Mouse (Mus musculus): Measurements from ENCODE around the gene Lalba. TPM values are rescaled to one million over a fixed set of nuclear protein-coding genes. Genes with fewer than 3 reads are reported as not detected.
"Not testable (repeated sequence)": the region's sequence is repeated elsewhere in the genome, so short reads cannot be mapped to it uniquely, and the experiment has no call there.

Gene Lalba
- polyA plus RNA-seq, 1 experiment: not detected

- Histone ChIP-seq H3K9ac (ENCODE audit: low read depth, poor library complexity, severe bottlenecking) (no peak within 1 kb of the TSS), H3K27me3 (ENCODE audit: control insufficient read depth, insufficient read depth, low read length, poor library complexity, severe bottlenecking) (no peaks in the 10 kb centered on the region), H3K36me3 (ENCODE audit: control insufficient read depth, insufficient read depth, low read length, poor library complexity, severe bottlenecking) (no peaks in the 10 kb centered on the region), H3K27ac (ENCODE audit: insufficient read depth, low read length) (no peak within 1 kb of the TSS), H3K4me1 (ENCODE audit: control insufficient read depth, insufficient read depth, low read length) (no peaks in the 10 kb centered on the region), H3K9me3 (replicated peaks; ENCODE audit: control insufficient read depth, insufficient read depth, low read length, poor library complexity, severe bottlenecking) (no peaks in the 10 kb centered on the region), H3K4me3 (ENCODE audit: low read depth, low read length) (no peak within 1 kb of the TSS)
- TF ChIP-seq POLR2A (IDR thresholded peaks at IDR 0.05; ENCODE audit: insufficient read depth, low read length): no peak
- TF ChIP-seq EP300 (IDR thresholded peaks at IDR 0.05; ENCODE audit: insufficient read depth, low read depth, low read length): no peak
- no peak for TF ChIP-seq CTCF (IDR thresholded peaks at IDR 0.05; ENCODE audit: low read depth, low read length)
Measured at GRCm38 (mm10) chr15:98469596-98469995, 12.9 kb downstream of the Lalba start, which contains the start of gene OR5BS1P. Gene OR5BS1P (plus strand): TSS chr15:98469896.

GRCm38 (mm10) chr15:98452288-98452687 is 30.2 kb downstream of the Lalba start, which contains the start of gene Olfr281:
Gene Olfr281 (plus strand): TSS chr15:98452588.
- H3K27me3 ChIP-seq (ENCODE audit: control insufficient read depth, insufficient read depth, low read length, poor library complexity, severe bottlenecking): no peaks in the 10 kb centered on the region
- H3K27ac ChIP-seq (ENCODE audit: insufficient read depth, low read length): no peak within 1 kb of the TSS
- TF ChIP-seq CTCF (IDR thresholded peaks at IDR 0.05; ENCODE audit: low read depth, low read length): no peak
- TF ChIP-seq POLR2A (IDR thresholded peaks at IDR 0.05; ENCODE audit: insufficient read depth, low read length): no peak
- no peak for TF ChIP-seq EP300 (IDR thresholded peaks at IDR 0.05; ENCODE audit: insufficient read depth, low read depth, low read length)
- no peak within 1 kb of the TSS for H3K4me3 ChIP-seq (ENCODE audit: low read depth, low read length)
- no peak within 1 kb of the TSS for H3K9ac ChIP-seq (ENCODE audit: low read depth, poor library complexity, severe bottlenecking)
- H3K4me1 ChIP-seq (ENCODE audit: control insufficient read depth, insufficient read depth, low read length): no peaks in the 10 kb centered on the region
- no peaks in the 10 kb centered on the region for H3K36me3 ChIP-seq (ENCODE audit: control insufficient read depth, insufficient read depth, low read length, poor library complexity, severe bottlenecking)
- no peaks in the 10 kb centered on the region for H3K9me3 ChIP-seq (replicated peaks; ENCODE audit: control insufficient read depth, insufficient read depth, low read length, poor library complexity, severe bottlenecking)

- no peaks in the 10 kb centered on the region for H3K4me1 ChIP-seq (ENCODE audit: control insufficient read depth, insufficient read depth, low read length)
- no peaks in the 10 kb centered on the region for H3K9me3 ChIP-seq (replicated peaks; ENCODE audit: control insufficient read depth, insufficient read depth, low read length, poor library complexity, severe bottlenecking)
- TF ChIP-seq EP300 (IDR thresholded peaks at IDR 0.05; ENCODE audit: insufficient read depth, low read depth, low read length) (no peak), CTCF (IDR thresholded peaks at IDR 0.05; ENCODE audit: low read depth, low read length) (no peak), POLR2A (IDR thresholded peaks at IDR 0.05; ENCODE audit: insufficient read depth, low read length) (no peak)
- no peak overlapping the region for H3K9ac ChIP-seq (ENCODE audit: low read depth, poor library complexity, severe bottlenecking)
- H3K4me3 ChIP-seq (ENCODE audit: low read depth, low read length): no peak overlapping the region
- no peak overlapping the region for H3K27ac ChIP-seq (ENCODE audit: insufficient read depth, low read length)
- peaks cover 1% of the 10 kb centered on the region; the same call in 1 of the 2 replicates for H3K27me3 ChIP-seq (ENCODE audit: control insufficient read depth, insufficient read depth, low read length, poor library complexity, severe bottlenecking)
- H3K36me3 ChIP-seq (ENCODE audit: control insufficient read depth, insufficient read depth, low read length, poor library complexity, severe bottlenecking): no peaks in the 10 kb centered on the region
Measured at GRCm38 (mm10) chr15:98448521-98448920, 34.0 kb downstream of the Lalba start.

DNA sequence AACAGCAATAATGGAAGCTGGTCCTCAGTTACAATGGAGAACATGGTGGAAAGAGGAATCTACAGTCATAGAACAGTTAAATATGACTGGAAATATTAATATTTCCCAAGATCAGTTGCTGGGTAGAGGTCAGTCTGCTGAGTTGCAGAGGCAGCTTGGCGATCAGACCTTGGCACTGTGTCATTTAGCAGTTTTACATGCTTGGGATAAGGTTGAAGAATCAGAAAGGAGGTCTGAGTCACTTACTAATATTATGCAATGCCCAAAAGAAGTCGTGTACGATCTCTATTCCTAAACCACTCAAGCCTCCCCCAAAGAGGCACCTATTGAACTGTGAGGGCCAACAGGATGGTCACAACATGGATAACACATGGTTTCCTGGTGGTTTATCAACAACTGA is 38.0 kb downstream of the Lalba start:
- peaks cover 1% of the 10 kb centered on the region; the same call in 1 of the 2 replicates for H3K27me3 ChIP-seq (ENCODE audit: control insufficient read depth, insufficient read depth, low read length, poor library complexity, severe bottlenecking)
- no peaks in the 10 kb centered on the region for H3K4me1 ChIP-seq (ENCODE audit: control insufficient read depth, insufficient read depth, low read length)
- no peak overlapping the region for H3K9ac ChIP-seq (ENCODE audit: low read depth, poor library complexity, severe bottlenecking)
- H3K36me3 ChIP-seq (ENCODE audit: control insufficient read depth, insufficient read depth, low read length, poor library complexity, severe bottlenecking): no peaks in the 10 kb centered on the region
- H3K27ac ChIP-seq (ENCODE audit: insufficient read depth, low read length): no peak overlapping the region
- TF ChIP-seq POLR2A (IDR thresholded peaks at IDR 0.05; ENCODE audit: insufficient read depth, low read length) (no peak), EP300 (IDR thresholded peaks at IDR 0.05; ENCODE audit: insufficient read depth, low read depth, low read length) (no peak), CTCF (IDR thresholded peaks at IDR 0.05; ENCODE audit: low read depth, low read length) (no peak)
- no peak overlapping the region for H3K4me3 ChIP-seq (ENCODE audit: low read depth, low read length)
- no peaks in the 10 kb centered on the region for H3K9me3 ChIP-seq (replicated peaks; ENCODE audit: control insufficient read depth, insufficient read depth, low read length, poor library complexity, severe bottlenecking)

DNA sequence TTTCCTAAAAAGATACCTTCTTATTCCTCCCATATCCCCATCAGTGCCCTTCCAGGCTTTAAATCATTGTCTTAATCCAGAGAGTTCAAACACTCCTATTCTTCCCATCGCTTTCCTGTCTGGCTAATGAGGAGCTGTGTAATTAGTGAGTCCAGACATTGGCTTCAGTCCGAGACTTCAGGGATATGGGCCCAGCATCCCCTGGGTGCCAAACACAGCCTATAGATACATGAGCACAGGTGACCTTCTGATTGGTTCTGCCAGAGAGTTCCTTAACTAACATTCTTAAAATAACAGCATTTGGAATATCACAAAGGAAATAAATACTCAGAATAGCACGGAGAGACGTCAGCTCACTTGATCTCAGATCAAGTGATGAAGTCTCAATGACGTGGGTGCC is 51.6 kb downstream of the Lalba start, which contains the start of gene Olfr282:
TSS of gene Olfr282 (plus strand) at position 301 of the 400 bp plus-strand sequence.
- not testable (repeated sequence) for H3K9ac ChIP-seq (ENCODE audit: low read depth, poor library complexity, severe bottlenecking); H3K9me3 ChIP-seq (replicated peaks; ENCODE audit: control insufficient read depth, insufficient read depth, low read length, poor library complexity, severe bottlenecking); H3K27me3 ChIP-seq (ENCODE audit: control insufficient read depth, insufficient read depth, low read length, poor library complexity, severe bottlenecking); H3K36me3 ChIP-seq (ENCODE audit: control insufficient read depth, insufficient read depth, low read length, poor library complexity, severe bottlenecking); H3K27ac ChIP-seq (ENCODE audit: insufficient read depth, low read length); H3K4me3 ChIP-seq (ENCODE audit: low read depth, low read length); H3K4me1 ChIP-seq (ENCODE audit: control insufficient read depth, insufficient read depth, low read length)

Other genes with a start within 250 kb of the Lalba start
- gene Olfr286, start 248.3 kb downstream of the Lalba start, polyA plus RNA-seq (2011; ENCODE audit: insufficient read depth, insufficient read length, low read depth, missing spikeins): not detected in 2 replicates
- gene H1fnt, start 225.4 kb downstream of the Lalba start, polyA plus RNA-seq (2011; ENCODE audit: insufficient read depth, insufficient read length, low read depth, missing spikeins): not detected in 2 replicates
- 0.18 and 0.52 TPM in 2 replicates for gene Zfp641, start 186.6 kb downstream of the Lalba start, polyA plus RNA-seq (2011; ENCODE audit: insufficient read depth, insufficient read length, low read depth, missing spikeins)
- not detected in 2 replicates for gene Olfr285, start 165.4 kb downstream of the Lalba start, polyA plus RNA-seq (2011; ENCODE audit: insufficient read depth, insufficient read length, low read depth, missing spikeins)
- gene Olfr284, start 141.7 kb downstream of the Lalba start, polyA plus RNA-seq (2011; ENCODE audit: insufficient read depth, insufficient read length, low read depth, missing spikeins): not detected in 2 replicates
- gene Olfr283, start 101.8 kb downstream of the Lalba start, polyA plus RNA-seq (2011; ENCODE audit: insufficient read depth, insufficient read length, low read depth, missing spikeins): not detected in 2 replicates
- gene Olfr282, start 51.5 kb downstream of the Lalba start, polyA plus RNA-seq (2011; ENCODE audit: insufficient read depth, insufficient read length, low read depth, missing spikeins): not detected in 2 replicates
- gene Olfr281, start 30.1 kb downstream of the Lalba start, polyA plus RNA-seq (2011; ENCODE audit: insufficient read depth, insufficient read length, low read depth, missing spikeins): not detected in 2 replicates
- not detected in 2 replicates for gene OR5BS1P, start 12.8 kb downstream of the Lalba start, polyA plus RNA-seq (2011; ENCODE audit: insufficient read depth, insufficient read length, low read depth, missing spikeins)
- 0.10 TPM in 1 of 2 replicates, not detected in the other for gene Olfr279, start 9.7 kb upstream of the Lalba start, polyA plus RNA-seq (2011; ENCODE audit: insufficient read depth, insufficient read length, low read depth, missing spikeins)
- gene Kansl2, start 51.5 kb upstream of the Lalba start, polyA plus RNA-seq (2011; ENCODE audit: insufficient read depth, insufficient read length, low read depth, missing spikeins): 116 and 119 TPM in 2 replicates
- 66.8 and 73.1 TPM in 2 replicates for gene Ccnt1, start 88.2 kb upstream of the Lalba start, polyA plus RNA-seq (2011; ENCODE audit: insufficient read depth, insufficient read length, low read depth, missing spikeins)
- 1.7 and 2.6 TPM in 2 replicates for gene 4930415O20Rik, start 88.3 kb upstream of the Lalba start, polyA plus RNA-seq (2011; ENCODE audit: insufficient read depth, insufficient read length, low read depth, missing spikeins)
- 12.5 and 12.8 TPM in 2 replicates for gene Adcy6, start 127.4 kb upstream of the Lalba start, polyA plus RNA-seq (2011; ENCODE audit: insufficient read depth, insufficient read length, low read depth, missing spikeins)
- 16.8 and 18.7 TPM in 2 replicates for gene Cacnb3, start 148.1 kb upstream of the Lalba start, polyA plus RNA-seq (2011; ENCODE audit: insufficient read depth, insufficient read length, low read depth, missing spikeins)
- 121 TPM in 2 replicates for gene Ddx23, start 180.2 kb upstream of the Lalba start, polyA plus RNA-seq (2011; ENCODE audit: insufficient read depth, insufficient read length, low read depth, missing spikeins)
- gene Rnd1, start 194.7 kb upstream of the Lalba start, polyA plus RNA-seq (2011; ENCODE audit: insufficient read depth, insufficient read length, low read depth, missing spikeins): 3.4 and 3.7 TPM in 2 replicates
- 0.85 TPM in 1 of 2 replicates, not detected in the other for gene Ccdc65, start 225.5 kb upstream of the Lalba start, polyA plus RNA-seq (2011; ENCODE audit: insufficient read depth, insufficient read length, low read depth, missing spikeins)
- gene Fkbp11, start 245.5 kb upstream of the Lalba start, polyA plus RNA-seq (2011; ENCODE audit: insufficient read depth, insufficient read length, low read depth, missing spikeins): 28.2 and 30.0 TPM in 2 replicates